Mouse (Mus musculus) lung, adult 2 months (tissue): ENCODE results near the gene 1700017B05Rik.

ENCODE experiments used
- CTCF ChIP-seq: fragments of 200-500 bp; IDR thresholded peaks from 2 replicates; pipeline ENCODE4 v1.5.1; 2011; ENCODE audit warnings: mild to moderate bottlenecking, low read length, control low read depth; ENCODE audit not compliant: insufficient read depth
- POLR2A ChIP-seq: fragments of 200-500 bp; IDR thresholded peaks from 2 replicates; pipeline ENCODE4 v1.6.1; 2011; ENCODE audit warnings: low read depth, mild to moderate bottlenecking, control low read depth, low read length, borderline replicate concordance; ENCODE audit errors: extremely low read depth

DNA sequence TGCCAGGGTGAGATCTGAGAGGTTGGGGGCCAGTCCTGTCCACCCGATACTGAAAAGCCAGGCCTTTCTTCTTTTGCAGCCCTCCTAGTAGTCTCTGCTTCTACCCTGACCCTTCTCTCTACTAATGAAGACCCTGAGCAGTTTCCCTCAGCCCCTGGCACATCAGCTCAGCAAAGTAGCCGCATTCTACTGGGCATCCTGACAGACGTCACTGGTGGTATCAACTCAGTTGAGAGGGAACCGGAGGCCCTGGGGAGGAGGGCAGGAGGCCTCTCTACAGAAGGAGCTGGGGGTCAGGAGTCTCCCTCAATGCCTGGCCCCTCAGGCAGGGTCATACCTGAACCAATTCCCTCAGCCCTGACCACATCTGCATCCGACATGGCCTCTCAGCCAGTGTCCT is 21.3 kb downstream of the 1700017B05Rik start:
- no peak for TF ChIP-seq POLR2A
- TF ChIP-seq CTCF: no peak
